Mouse (Mus musculus) testis, adult 2 months (tissue): ENCODE data around the gene Sh3pxd2a.

Source experiments
- CTCF ChIP-seq: fragments of 200-500 bp; IDR thresholded peaks from 2 replicates; pipeline ENCODE4 v1.5.1; 2012; ENCODE audit warnings: low read depth, mild to moderate bottlenecking, inconsistent platforms, low read length, moderate library complexity; ENCODE audit not compliant: control insufficient read depth, insufficient read depth, insufficient replicate concordance
- POLR2A ChIP-seq: fragments of 200-500 bp; IDR thresholded peaks from 2 replicates; pipeline ENCODE4 v1.6.1; 2012; ENCODE audit warnings: low read depth, mild to moderate bottlenecking, inconsistent platforms, low read length, moderate library complexity; ENCODE audit not compliant: control insufficient read depth

- no peak for TF ChIP-seq CTCF
- TF ChIP-seq POLR2A = no peak
Observed at GRCm38 (mm10) chr19:47359166-47359931, 104.9 kb downstream of the Sh3pxd2a start.
